Mouse (Mus musculus): ENCODE measurements around the gene Ipo9. TPM values are rescaled to one million over a fixed set of nuclear protein-coding genes. Genes with fewer than 3 reads are reported as not detected.

The Ipo9 gene
- polyA plus RNA-seq, 1 experiment, result 17.2 TPM

DNA sequence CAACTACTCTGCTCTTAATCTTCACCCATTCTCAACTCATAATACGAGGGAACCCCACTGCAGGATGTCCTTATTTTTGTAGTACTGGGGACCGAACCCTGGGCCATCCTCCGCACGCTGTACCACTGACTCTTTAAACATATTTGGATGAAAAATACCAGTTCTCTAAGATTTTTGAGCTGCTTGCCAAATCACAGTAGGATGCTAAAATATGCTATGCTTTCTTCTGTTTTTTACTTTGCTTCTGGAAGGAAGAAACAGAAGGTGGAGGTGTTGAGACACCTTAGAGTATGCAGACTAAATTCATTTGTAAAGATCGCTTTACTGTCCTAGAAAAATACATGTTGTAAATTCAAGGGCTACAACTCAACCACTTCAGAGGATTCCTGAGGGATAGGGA, 46.1 kb downstream of the Ipo9 start:
- TF ChIP-seq GATA1 (IDR thresholded peaks at IDR 0.05; ENCODE audit: low read length), result no peak

GRCm38 (mm10) chr1:135380071-135380991, 50.0 kb downstream of the Ipo9 start:
- no peak for TF ChIP-seq GATA1 (IDR thresholded peaks at IDR 0.05; ENCODE audit: low read length)

- TF ChIP-seq GATA1 (IDR thresholded peaks at IDR 0.05; ENCODE audit: low read length), result no peak
Measured at GRCm38 (mm10) chr1:135379048-135379447, 51.3 kb downstream of the Ipo9 start.

GRCm38 (mm10) chr1:135378576-135378975, 51.7 kb downstream of the Ipo9 start:
- TF ChIP-seq GATA1 (IDR thresholded peaks at IDR 0.05; ENCODE audit: low read length), result no peak

DNA sequence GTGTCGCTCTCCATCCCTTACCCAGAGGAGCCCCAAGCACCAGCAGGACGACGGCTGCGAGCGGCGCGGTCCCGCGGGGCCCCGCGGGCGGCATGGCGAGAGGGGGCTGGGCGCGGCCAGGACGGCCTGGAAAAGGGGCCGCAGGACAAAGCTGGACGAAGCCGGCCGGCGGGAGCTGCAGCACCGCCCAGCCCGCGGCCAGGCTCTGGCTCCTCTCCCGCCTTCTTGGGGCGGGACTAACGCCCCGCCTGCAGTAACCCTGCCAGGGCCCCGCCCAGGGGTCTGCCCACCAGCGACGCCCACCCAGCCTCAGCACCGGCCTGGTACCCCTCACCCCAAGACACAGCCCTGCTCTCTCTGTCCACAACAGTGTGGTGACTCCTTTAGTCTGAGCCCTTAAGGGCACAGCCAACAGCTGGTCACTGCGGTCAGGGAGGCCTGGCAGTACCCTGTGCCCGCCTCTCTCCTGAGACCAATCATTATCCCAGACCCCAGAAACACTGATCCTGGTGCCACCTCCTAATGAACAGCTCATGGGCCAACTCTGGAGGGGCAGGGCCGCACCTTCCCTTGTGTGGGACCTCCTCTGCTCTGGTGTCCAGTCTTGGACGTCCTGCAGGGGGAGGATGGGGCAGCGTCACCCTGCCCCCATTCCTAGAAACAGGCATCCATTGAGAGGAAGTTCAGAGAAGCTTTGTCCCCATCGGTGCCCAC, 55.3 kb downstream of the Ipo9 start, which contains the start of gene Shisa4:
Gene Shisa4, minus strand, starts transcription at position 370 of the 714 bp plus-strand sequence.
- no peak for TF ChIP-seq GATA1 (IDR thresholded peaks at IDR 0.05; ENCODE audit: low read length)

DNA sequence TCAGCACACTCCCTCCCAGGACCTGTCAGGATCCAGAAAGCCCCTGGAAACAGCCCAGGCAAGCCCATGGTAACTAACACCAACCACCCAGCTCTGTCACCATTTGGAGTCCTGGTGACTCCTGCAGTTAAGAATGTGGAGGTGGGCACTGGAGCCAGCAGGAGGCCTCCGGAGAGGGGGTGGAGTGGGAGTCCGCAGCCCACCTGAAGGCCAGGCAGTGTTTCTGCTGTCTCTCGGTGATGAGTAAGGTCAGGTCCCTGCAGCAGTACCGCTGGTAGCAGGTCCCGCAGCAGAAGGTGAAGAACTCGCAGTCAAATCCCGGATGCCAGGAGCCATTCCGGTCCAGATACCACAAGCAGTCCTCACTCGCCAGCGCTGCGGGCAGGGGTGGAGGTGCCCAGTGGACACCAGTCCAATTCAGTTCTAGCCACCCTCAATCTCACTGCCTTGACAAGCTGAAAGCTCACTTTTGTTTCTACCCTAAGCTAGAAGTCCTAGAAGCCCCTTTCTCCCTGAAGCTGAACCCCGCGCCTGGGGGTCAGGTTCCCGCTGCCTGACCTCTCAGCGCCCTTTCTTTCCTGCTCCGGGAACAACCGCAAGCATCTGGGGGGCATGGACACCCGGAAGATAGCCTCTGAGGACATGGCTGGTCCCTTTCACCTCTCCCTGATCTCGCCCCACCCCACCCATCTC, 56.0 kb downstream of the Ipo9 start:
- no peak for TF ChIP-seq GATA1 (IDR thresholded peaks at IDR 0.05; ENCODE audit: low read length)

DNA sequence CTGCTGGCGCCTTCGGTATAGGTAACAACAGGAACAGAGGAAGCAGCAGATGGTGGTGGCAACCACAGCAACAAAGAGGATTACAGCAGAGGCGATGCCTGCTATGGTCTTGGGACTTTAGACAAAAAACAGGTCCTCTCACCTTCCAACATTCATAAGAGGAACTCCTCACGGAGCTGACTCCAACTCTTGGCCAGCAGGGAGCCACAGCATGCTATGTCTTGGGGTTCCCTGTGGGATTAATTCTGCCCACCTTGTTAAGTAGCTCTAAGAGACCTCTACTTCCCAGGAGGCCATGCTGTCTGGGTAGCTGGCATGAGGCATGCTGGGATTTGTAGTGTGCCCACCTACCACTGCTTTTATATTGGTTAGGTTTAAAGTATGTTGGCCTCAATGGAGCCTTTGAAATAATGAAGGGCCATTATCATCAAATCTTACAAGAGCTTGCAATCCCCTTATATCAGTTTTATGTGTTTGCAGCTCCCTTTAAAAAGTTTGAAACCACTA, 57.1 kb downstream of the Ipo9 start:
- TF ChIP-seq GATA1 (IDR thresholded peaks at IDR 0.05; ENCODE audit: low read length), result no peak

DNA sequence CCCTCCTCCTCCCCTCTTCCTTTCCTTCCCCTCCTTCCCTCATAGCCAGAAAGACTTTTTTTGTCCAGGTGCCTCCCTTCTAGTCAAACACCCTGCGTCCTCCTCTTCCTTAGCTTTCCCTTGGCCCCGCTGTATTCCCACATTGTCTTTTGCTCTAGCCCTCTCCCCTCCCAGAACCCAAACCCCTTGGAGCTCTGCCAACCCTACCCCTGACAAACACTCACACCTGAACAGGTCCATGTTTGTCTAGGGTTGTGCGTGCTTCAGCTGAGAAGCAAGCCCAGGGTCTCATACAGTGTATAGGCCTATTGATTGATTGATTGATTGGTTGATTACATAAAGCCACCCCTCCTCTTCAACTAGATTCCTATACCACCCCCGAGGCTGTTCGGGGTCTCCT, 60.9 kb downstream of the Ipo9 start:
- no peak for TF ChIP-seq GATA1 (IDR thresholded peaks at IDR 0.05; ENCODE audit: low read length)

GRCm38 (mm10) chr1:135368982-135369381, 61.3 kb downstream of the Ipo9 start:
- TF ChIP-seq GATA1 (IDR thresholded peaks at IDR 0.05; ENCODE audit: low read length), result no peak

DNA sequence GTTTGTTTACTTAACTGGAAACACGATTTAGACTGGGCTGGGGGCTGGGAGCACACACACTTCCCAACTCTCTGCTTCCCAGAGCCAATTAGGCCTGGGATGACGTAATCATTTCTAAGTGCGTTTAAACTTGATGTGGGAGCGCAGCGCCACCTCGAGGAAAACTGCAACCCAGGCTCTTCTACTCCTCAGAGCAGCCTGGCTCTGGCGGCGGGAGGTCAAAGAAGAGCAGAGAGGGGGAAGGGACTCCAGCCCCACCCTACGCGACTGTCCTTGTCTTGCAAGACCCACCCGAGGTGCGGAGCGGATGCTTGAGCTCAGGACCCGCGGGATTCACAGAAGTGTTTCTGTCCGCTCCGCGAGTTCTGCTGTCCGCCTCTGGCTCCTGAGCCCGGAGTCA, 62.1 kb downstream of the Ipo9 start:
- no peak for TF ChIP-seq GATA1 (IDR thresholded peaks at IDR 0.05; ENCODE audit: low read length)

GRCm38 (mm10) chr1:135367595-135367994, 62.7 kb downstream of the Ipo9 start:
- TF ChIP-seq GATA1 (IDR thresholded peaks at IDR 0.05; ENCODE audit: low read length), result no peak

DNA sequence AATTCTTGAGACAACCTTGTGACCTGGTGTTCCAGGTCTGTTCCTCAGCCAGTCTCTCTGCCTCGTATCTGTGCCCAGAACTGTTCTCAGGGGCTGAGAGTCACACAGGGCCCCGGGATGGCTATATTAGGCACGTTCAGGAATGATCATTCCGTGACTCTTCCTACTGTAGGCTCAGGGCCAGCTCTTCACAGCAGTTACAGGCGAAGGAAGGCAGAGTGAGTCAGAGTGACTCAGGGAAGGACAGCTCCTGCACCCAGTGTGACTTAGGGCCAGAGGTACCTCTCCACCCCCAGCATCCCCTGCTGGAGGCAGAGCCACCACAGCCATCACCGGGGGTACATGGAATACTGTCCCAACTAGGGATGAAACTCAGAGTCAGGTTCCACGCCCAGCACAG, 63.3 kb downstream of the Ipo9 start:
- no peak for TF ChIP-seq GATA1 (IDR thresholded peaks at IDR 0.05; ENCODE audit: low read length)

- no peak for TF ChIP-seq GATA1 (IDR thresholded peaks at IDR 0.05; ENCODE audit: low read length)
Measured at GRCm38 (mm10) chr1:135366380-135366779, 63.9 kb downstream of the Ipo9 start.

DNA sequence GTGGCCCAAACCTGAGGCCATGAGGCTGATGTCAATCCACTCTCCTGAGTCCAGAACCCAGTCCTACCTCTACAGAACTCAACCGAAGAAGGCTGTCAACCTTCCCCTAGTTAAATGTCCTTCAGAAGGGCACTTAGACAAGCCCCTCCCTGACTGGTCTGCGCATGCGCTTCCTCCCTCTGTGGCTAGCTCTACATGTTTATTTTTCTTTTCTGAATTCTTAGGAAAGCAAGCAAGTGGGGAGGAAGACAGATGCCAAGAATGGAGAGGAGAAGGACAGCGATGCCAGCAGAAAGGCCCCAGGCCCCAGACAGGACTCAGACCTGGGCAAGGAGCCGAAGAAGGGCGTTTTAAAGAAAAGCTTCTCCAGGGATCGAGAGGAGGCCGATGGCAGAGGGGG, 66.9 kb downstream of the Ipo9 start:
- TF ChIP-seq GATA1 (IDR thresholded peaks at IDR 0.05; ENCODE audit: low read length), result no peak

GRCm38 (mm10) chr1:135362115-135362514, 68.2 kb downstream of the Ipo9 start:
- TF ChIP-seq GATA1 (IDR thresholded peaks at IDR 0.05; ENCODE audit: low read length), result no peak

- no peak for TF ChIP-seq GATA1 (IDR thresholded peaks at IDR 0.05; ENCODE audit: low read length)
Measured at GRCm38 (mm10) chr1:135361491-135361890, 68.8 kb downstream of the Ipo9 start.
